Mouse (Mus musculus): ENCODE data around the gene Ankrd13d.
A peak's percentile ranks its signal among the peaks of the same experiment; 100 is the strongest.
"Not testable (repeated sequence)": the region's sequence is repeated elsewhere in the genome, so short reads cannot be mapped to it uniquely, and the experiment has no call there.

Ankrd13d gene

DNA sequence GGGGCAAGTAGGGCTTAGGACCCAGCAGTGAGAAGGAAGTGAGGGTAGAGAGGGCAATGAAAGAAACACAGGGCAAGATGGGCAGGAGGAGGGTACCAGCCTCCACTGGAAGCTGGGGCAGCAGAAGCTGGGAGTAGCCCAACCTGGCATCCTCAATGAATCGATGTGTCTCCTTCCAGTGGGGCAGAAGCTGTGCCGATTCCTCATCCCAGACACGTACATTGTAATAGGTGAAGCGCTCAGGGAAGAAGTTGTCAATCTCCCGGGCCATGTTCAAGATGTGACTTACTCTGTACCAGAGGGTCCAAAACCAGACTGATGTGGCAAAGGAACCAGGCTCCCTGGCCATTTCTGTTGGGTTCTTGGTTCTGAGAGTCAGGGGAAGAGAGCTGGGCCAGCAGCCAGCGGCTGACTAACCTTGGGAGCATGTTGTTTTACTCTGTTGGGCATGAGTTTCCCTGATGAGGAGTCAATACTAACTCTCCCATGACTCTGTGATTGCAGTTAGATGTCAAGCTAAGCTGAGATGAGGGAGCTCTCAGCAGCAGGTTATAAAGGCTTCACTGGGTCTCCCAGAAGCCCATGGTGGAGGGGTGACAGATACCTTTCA is 18.7 kb downstream of the Ankrd13d start:
- no peak for DNase-seq (ENCODE audit: low spot score in 2 of 2)

GRCm38 (mm10) chr19:4263702-4264101 is 19.2 kb downstream of the Ankrd13d start:
- DNase-seq (ENCODE audit: low spot score in 2 of 2) = no peak

GRCm38 (mm10) chr19:4262756-4263155 is 20.2 kb downstream of the Ankrd13d start:
- DNase-seq (ENCODE audit: low spot score in 2 of 2) = no peak

DNA sequence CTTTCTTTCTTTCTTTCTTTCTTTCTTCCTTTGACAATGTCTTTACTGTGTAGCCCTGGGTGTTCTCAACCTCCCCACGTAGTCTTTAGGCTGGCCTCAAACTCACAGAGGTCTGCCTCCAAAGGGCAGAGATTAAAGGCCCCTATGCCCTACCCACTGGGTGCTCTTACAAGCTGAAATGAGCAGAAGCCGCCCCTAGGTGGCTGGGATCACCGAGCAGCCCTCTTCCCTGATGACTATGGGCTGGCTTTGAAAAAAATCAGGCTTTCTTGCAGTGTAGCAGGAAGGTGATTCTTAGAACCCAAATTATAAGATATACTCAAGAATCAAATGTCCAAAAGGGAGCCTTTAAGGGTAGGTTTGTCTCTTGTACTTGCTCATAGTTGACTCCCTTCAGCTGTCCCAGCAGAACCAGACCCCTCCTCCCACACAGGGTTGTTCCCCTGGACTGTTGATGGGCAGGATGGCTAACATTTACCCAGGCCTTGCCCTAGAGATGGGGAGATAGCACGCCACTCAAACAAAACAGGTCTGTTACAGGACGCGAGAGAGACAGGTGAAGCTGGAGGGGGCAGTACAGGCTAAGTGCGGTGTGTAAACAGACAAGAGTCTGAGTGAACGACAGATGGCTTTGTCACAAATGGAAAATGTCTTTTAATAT is 21.8 kb downstream of the Ankrd13d start:
- DNase-seq (ENCODE audit: low spot score in 2 of 2) = no peak

DNA sequence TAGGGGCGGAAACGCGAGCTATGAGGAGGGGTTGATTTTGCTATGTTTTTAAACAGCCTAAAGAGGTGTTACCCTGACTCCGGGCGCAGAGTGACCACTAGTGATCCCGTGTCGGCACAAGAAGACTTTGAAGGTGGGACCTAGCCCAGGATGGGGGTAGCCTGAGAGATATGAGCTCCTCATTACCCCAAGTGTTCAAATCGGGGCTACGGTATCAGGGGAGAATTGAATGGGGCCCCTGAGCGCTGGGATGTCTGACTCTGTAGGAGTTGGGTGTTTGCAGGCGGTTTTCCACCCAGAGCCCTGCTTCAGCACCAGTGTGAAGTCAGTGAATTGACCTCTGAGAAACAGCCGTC is 25.1 kb downstream of the Ankrd13d start:
- DNase-seq (ENCODE audit: low spot score in 2 of 2) = no peak

GRCm38 (mm10) chr19:4257216-4257896 is 25.6 kb downstream of the Ankrd13d start:
- DNase-seq (ENCODE audit: low spot score in 2 of 2) = peak; percentile 95 to 96

- DNase-seq (ENCODE audit: low spot score in 2 of 2) = no peak
These were observed 27.3 kb downstream of the Ankrd13d start for GRCm38 (mm10) chr19:4255583-4256162.

GRCm38 (mm10) chr19:4254230-4254629 is 28.7 kb downstream of the Ankrd13d start:
- no peak for DNase-seq (ENCODE audit: low spot score in 2 of 2)

- DNase-seq (ENCODE audit: low spot score in 2 of 2) = not testable (repeated sequence)
These were observed 34.3 kb downstream of the Ankrd13d start for GRCm38 (mm10) chr19:4248683-4249082.

GRCm38 (mm10) chr19:4247010-4247409 is 35.9 kb downstream of the Ankrd13d start:
- DNase-seq (ENCODE audit: low spot score in 2 of 2) = no peak

DNA sequence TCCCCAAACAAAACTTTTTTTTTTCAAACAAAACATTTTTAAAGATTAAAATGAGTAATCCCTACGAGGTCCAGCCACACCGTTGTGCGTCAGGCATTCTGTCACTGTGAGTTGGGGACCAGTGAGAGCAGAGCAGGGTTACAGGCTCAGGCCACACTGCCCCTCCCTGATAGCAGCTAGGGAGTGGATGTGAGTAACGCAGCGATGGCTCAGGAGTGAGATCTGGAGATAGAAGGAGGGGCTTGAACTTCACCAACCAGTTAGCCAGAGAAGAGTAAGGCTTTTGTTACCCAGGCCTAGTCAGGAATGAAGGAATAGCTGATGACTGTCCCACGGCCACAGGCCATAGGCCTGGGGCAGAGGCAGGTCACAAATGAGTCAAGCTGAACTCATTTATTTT is 38.2 kb downstream of the Ankrd13d start:
- DNase-seq (ENCODE audit: low spot score in 2 of 2) = no peak

DNA sequence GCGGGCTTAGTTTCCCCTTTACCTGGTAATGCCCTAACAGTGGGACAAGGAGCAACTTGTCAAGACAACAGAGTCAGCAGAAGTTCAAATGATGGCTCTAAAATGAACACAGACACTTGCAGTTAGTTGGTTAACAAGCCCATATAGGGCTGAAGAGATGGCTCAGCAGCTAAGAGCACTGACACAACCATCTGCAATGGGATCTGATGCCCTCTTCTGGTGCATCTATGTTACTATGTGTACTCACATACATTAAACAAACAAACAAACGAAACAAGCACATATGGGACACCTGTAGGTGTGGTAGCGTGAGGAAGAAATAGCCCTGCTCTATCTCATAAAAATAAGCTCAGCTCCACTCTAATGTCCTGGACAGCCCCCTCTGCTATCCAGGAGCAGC is 40.5 kb downstream of the Ankrd13d start:
- DNase-seq (ENCODE audit: low spot score in 2 of 2) = no peak

DNA sequence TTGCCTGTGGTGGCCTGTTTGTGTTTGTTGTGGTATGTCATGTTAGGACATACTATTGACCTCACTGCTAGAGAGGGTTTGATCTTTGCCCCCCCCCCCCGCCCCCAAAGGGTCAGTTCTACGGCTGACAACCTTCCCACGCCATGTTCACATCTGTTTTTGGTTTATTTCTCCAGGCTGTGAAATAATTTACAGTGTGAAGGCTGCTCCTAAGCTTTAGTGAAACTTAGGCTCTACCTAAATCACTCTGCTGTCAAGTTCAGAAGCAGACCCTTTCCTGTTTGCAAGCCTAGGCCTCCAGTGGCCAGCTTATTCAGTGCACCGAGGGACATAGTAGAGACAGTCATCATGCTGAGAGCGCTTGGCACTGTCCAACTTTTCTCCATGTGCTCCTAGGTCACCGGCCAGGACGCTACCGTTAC is 42.7 kb downstream of the Ankrd13d start:
- no peak for DNase-seq (ENCODE audit: low spot score in 2 of 2)

- no peak for DNase-seq (ENCODE audit: low spot score in 2 of 2)
These were observed 48.4 kb downstream of the Ankrd13d start for GRCm38 (mm10) chr19:4234548-4234947.

GRCm38 (mm10) chr19:4232651-4233050 is 50.3 kb downstream of the Ankrd13d start:
- no peak for DNase-seq (ENCODE audit: low spot score in 2 of 2)

- DNase-seq (ENCODE audit: low spot score in 2 of 2) = no peak
These were observed 50.8 kb downstream of the Ankrd13d start for GRCm38 (mm10) chr19:4232186-4232572.

DNA sequence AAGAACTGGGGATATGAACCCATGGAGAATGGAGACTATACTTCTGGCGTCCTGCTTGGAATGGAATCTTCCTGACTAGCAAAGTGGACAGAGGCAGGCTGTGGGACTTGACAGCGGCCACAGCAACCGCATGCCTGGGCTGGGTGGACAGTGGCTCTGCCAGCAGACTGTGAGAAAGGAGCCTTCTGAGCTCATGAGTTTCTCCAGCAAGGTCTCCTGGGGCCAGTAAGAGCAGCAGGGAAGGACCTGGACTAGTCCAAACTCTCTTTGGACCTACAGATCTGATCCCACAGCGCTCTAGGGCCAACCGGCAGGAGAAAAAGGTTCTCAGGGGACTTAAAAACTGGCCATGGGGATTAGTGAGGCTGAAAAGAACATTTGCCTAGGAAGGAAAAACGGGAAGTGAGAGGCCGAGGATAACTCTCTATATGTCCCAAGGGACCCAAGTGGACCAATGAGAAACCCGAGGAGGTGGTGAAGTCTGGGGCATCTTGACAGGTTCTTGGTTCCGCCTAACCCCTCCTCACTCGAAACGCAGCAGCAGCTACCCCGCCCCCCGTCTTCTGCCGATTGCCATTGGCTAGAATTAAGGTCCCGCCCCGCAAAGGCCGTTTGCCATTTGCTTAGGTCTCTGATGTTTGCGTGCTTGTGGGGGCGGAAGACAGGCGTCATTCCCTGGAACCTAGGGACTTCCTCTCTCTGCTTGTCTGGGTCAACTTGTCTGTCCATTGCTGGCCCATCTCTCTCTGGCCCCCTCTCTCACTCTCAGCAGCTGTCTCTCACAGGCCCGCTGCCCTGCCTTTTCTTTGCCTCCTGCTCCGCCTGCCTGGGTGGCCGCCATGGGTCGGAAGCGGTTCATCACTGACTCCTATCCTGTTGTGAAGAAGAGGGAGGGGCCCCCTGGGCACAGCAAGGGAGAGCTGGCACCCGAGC is 51.4 kb downstream of the Ankrd13d start, which contains the start of gene Pold4:
Gene Pold4 (plus strand): TSS at position 647 of the 933 bp plus-strand sequence.
- peak; percentile 98 to 99 for DNase-seq (ENCODE audit: low spot score in 2 of 2)

DNA sequence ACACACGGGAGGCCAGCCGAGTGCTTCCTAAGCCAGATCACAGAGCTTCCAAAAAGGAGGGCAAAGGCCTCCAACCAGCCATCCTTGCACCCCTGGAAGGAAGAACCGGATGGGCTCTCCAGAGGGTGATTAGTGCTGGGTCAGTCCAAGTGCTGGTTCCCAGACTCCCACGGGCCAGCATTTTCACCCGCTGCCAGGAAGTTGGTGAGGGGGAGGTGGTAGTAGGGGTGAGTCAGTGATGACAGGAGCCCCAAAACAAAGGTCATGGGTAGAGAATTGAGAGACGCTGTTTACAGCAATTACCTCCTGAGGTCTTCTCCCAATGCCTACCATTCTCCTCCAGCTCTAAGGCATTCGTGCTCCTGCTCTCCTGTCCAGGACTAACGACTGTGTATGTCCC is 52.5 kb downstream of the Ankrd13d start:
- DNase-seq (ENCODE audit: low spot score in 2 of 2) = no peak

GRCm38 (mm10) chr19:4229451-4230076 is 53.4 kb downstream of the Ankrd13d start:
- no peak for DNase-seq (ENCODE audit: low spot score in 2 of 2)

DNA sequence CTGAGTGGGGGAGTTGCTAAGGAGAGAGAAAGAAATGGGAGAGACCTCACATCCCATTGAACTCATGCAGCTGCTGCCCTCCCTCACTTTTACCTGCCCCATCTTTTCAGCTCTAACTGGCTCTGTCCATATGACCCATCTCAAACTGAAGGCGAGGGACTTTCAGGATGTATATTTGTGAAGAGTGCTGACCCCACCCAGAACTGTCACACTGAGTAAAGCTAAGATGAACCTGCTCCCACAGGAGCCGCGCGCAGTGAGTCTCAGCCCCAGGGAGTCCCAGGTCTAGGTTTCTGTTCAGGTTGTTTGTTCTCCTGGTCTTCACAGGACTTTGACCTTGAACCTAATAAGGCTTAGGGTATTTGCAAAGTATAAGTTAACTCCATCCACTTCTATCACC is 54.0 kb downstream of the Ankrd13d start:
- no peak for DNase-seq (ENCODE audit: low spot score in 2 of 2)
